Comparison of ENCODE assay signal across 15 mouse cellular contexts in genomic region chr9:90226742-90227096, GRCm38 (mm10). TPM values are rescaled to one million over a fixed set of nuclear protein-coding genes. Genes with fewer than 3 reads are reported as not detected.
DNase-seq lines count a peak whose midpoint lies in the region; ATAC-seq and TF ChIP-seq lines count a peak whose summit lies in the region.
"Had no signal": no experiment of that assay in that cellular context is flagged by ENCODE, and none has a peak within 500 bp of the region (broad histone marks: within the 10 kb centered on the region; RNA-seq: fewer than 3 reads in every experiment).

No protein-coding gene starts in this region.

- H3K79me2 ChIP-seq in liver, adult 2 months (ENCODE audit: control insufficient read depth, insufficient read depth, low read length) = peaks cover 6% of the 10 kb centered on the region; the same call in 1 of the 2 replicates

- no peaks in the 10 kb centered on the region for H3K27me3 ChIP-seq in heart, embryonic 12.5 days (replicated peaks)
- no peaks in the 10 kb centered on the region for H3K27me3 ChIP-seq in heart, embryonic 10.5 days (ENCODE audit: insufficient read depth, poor library complexity, severe bottlenecking)
- H3K27me3 ChIP-seq in liver, adult 2 months (ENCODE audit: control insufficient read depth, insufficient read depth, low read length) = no peaks in the 10 kb centered on the region
- no peaks in the 10 kb centered on the region for H3K27me3 ChIP-seq in liver, postnatal 0 days (ENCODE audit: insufficient read depth, low read length)
- H3K27me3 ChIP-seq: heart, embryonic 15.5 days; neural tube, embryonic 15.5 days had no signal

- H3K9ac ChIP-seq in heart, embryonic 12.5 days = no peak overlapping the region
- no peak overlapping the region for H3K9ac ChIP-seq in liver, adult 2 months (ENCODE audit: low read depth, low read length)
- no peak overlapping the region for H3K9ac ChIP-seq in liver, postnatal 0 days (replicated peaks)
- H3K9ac ChIP-seq: heart, embryonic 15.5 days; neural tube, embryonic 15.5 days had no signal

- no peak overlapping the region for H3K27ac ChIP-seq in heart, embryonic 12.5 days (ENCODE audit: poor library complexity, severe bottlenecking)
- H3K27ac ChIP-seq in heart, embryonic 10.5 days = no peak overlapping the region
- H3K27ac ChIP-seq in liver, adult 2 months (replicated peaks; ENCODE audit: insufficient read depth, low read depth, low read length) = peak overlapping the region; percentile 52
- H3K27ac ChIP-seq in bone marrow macrophage, adult 2 months (ENCODE audit: insufficient read depth, low read depth, low read length) = peak overlapping the region; percentile 98
- H3K27ac ChIP-seq in liver, postnatal 0 days (ENCODE audit: low read depth) = peak overlapping the region; percentile 40; the same call in 1 of the 2 replicates
- H3K27ac ChIP-seq: embryonic facial prominence, embryonic 10.5 days; neural tube, embryonic 15.5 days had no signal

- WGBS in heart, embryonic 12.5 days = 70% methylated on average over 2 of the region's 2 CpGs
- 75% methylated on average over 2 of the region's 2 CpGs for WGBS in heart, embryonic 10.5 days
- WGBS in liver, adult 2 months = 73% methylated on average over 2 of the region's 2 CpGs
- 67% methylated on average over 2 of the region's 2 CpGs for WGBS in liver, postnatal 0 days (ENCODE audit: insufficient replicate concordance)

- H3K4me1 ChIP-seq in heart, embryonic 12.5 days (replicated peaks) = peaks cover 15% of the 10 kb centered on the region
- H3K4me1 ChIP-seq in heart, embryonic 10.5 days = peaks cover 6% of the 10 kb centered on the region; the same call in 1 of the 2 replicates
- H3K4me1 ChIP-seq in liver, adult 2 months (ENCODE audit: control insufficient read depth, insufficient read depth, low read length) = no peaks in the 10 kb centered on the region
- H3K4me1 ChIP-seq in bone marrow macrophage, adult 2 months (ENCODE audit: control insufficient read depth, insufficient read depth, low read length) = peaks cover 42% of the 10 kb centered on the region
- H3K4me1 ChIP-seq in liver, postnatal 0 days (ENCODE audit: insufficient read depth) = no peaks in the 10 kb centered on the region; the same call in 1 of the 2 replicates
- H3K4me1 ChIP-seq: embryonic facial prominence, embryonic 10.5 days; neural tube, embryonic 15.5 days had no signal

- peaks cover 35% of the 10 kb centered on the region for H3K36me3 ChIP-seq in heart, embryonic 12.5 days
- H3K36me3 ChIP-seq in heart, embryonic 10.5 days = peaks cover 25% of the 10 kb centered on the region
- peaks cover 44% of the 10 kb centered on the region for H3K36me3 ChIP-seq in liver, adult 2 months (ENCODE audit: control insufficient read depth, insufficient read depth, low read length)
- H3K36me3 ChIP-seq in liver, postnatal 0 days (replicated peaks; ENCODE audit: insufficient read depth, low read length) = peaks cover 68% of the 10 kb centered on the region

- no peak for TF ChIP-seq CTCF in liver, adult 2 months (IDR thresholded peaks at IDR 0.05; ENCODE audit: low read depth, low read length)
- no peak for TF ChIP-seq CTCF in bone marrow macrophage, adult 2 months (IDR thresholded peaks at IDR 0.05; ENCODE audit: low read depth, low read length)
- no peak for TF ChIP-seq CTCF in liver, postnatal 0 days (IDR thresholded peaks at IDR 0.05; ENCODE audit: low read depth)

- ATAC-seq in heart, embryonic 12.5 days (ENCODE audit: insufficient number of reproducible peaks, low FRiP score) = 0 out of 2 replicates have a peak, but pooled peaks have one; percentile 24
- ATAC-seq in liver, postnatal 0 days = peak; percentile 49; the same call in 1 of the 2 replicates
- ATAC-seq: activated CD4-positive, CD25-positive, alpha-beta regulatory T cell, adult 4 months had no signal

- no peaks in the 10 kb centered on the region for H3K9me3 ChIP-seq in heart, embryonic 12.5 days (replicated peaks)
- no peaks in the 10 kb centered on the region for H3K9me3 ChIP-seq in heart, embryonic 10.5 days
- H3K9me3 ChIP-seq in liver, postnatal 0 days (ENCODE audit: low read length) = no peaks in the 10 kb centered on the region
- H3K9me3 ChIP-seq: embryonic facial prominence, embryonic 10.5 days; heart, embryonic 15.5 days; neural tube, embryonic 15.5 days had no signal

- TF ChIP-seq POLR2A in liver, adult 2 months (IDR thresholded peaks at IDR 0.05; ENCODE audit: extremely low read depth, insufficient read depth, low read length) = no peak
- no peak for TF ChIP-seq POLR2A in bone marrow macrophage, adult 2 months (IDR thresholded peaks at IDR 0.05; ENCODE audit: borderline replicate concordance, low read depth, low read length)

- H3K4me3 ChIP-seq in heart, embryonic 12.5 days = no peak overlapping the region
- H3K4me3 ChIP-seq in heart, embryonic 10.5 days = no peak overlapping the region
- no peak overlapping the region for H3K4me3 ChIP-seq in liver, adult 2 months (ENCODE audit: insufficient read depth, low read depth, low read length)
- H3K4me3 ChIP-seq in bone marrow macrophage, adult 2 months (ENCODE audit: insufficient read depth, low read length) = no peak overlapping the region
- H3K4me3 ChIP-seq in liver, postnatal 0 days (ENCODE audit: low read depth, low read length) = no peak overlapping the region
- H3K4me3 ChIP-seq: embryonic facial prominence, embryonic 10.5 days; heart, embryonic 15.5 days; neural tube, embryonic 15.5 days had no signal

- no peak for DNase-seq in heart, embryonic 10.5 days (ENCODE audit: low spot score)
- no peak for DNase-seq in liver, adult 2 months (ENCODE audit: extremely low read depth, low read depth, low spot score)
- no peak for DNase-seq in liver
- no peak for DNase-seq in liver, postnatal 0 days
- DNase-seq in gastrocnemius, adult 8-10 months (ENCODE audit: low spot score in 2 of 2) = no peak
- no peak for DNase-seq in ovary, postnatal 36 days (ENCODE audit: low spot score)
- DNase-seq: cerebellum, adult 9-10 months; gastrocnemius, postnatal 10 days; thymus, postnatal 14 days had no signal

- no peak for TF ChIP-seq EP300 in liver, postnatal 0 days (IDR thresholded peaks at IDR 0.05; ENCODE audit: low read depth)

- no peak overlapping the region for H3K4me2 ChIP-seq in heart, embryonic 12.5 days
- H3K4me2 ChIP-seq in liver, postnatal 0 days (ENCODE audit: low read depth, low read length) = no peak overlapping the region
- H3K4me2 ChIP-seq: neural tube, embryonic 15.5 days had no signal

RNA-seq across cellular contexts. Expression of gene Tbc1d2b, which starts 43.9 kb away (rescaled TPM):
- 7.8 and 7.9 TPM in 2 replicates for polyA plus RNA-seq in heart, embryonic 12.5 days (2016; fragmentation: Nextera tagmentation; extraction: Ambion mirVana)
- 7.2 and 8.0 TPM in 2 replicates for polyA plus RNA-seq in heart, embryonic 10.5 days (2016; fragmentation: Nextera tagmentation; extraction: Ambion mirVana)
- 14.1 and 22.1 TPM in 2 replicates for total RNA-seq in liver, adult 2 months (2014; rRNA removed)
- polyA plus RNA-seq in liver, adult 2 months (2012; rRNA removed) = 12.7 and 16.9 TPM in 2 replicates
- 49.1 and 55.0 TPM in 2 replicates for polyA plus RNA-seq in bone marrow macrophage, adult 2 months (2012; ENCODE audit: insufficient read depth, insufficient read length, missing spikeins)
- 5.1 and 6.2 TPM in 2 replicates for polyA plus RNA-seq in liver, postnatal 0 days (2015; fragmentation: Nextera tagmentation; extraction: Ambion mirVana)
- 1 to 10 TPM; 2.6 to 4.5 (median 3.7) TPM for total RNA-seq in gastrocnemius, adult 8-10 months (2022)

Comparison
In these comparisons a context has a peak if more than half of its experiments do, and no peak if none do; other contexts are left out.
1. H3K27ac ChIP-seq: peak in liver, adult 2 months (single experiment), bone marrow macrophage, adult 2 months (single experiment) and liver, postnatal 0 days (single experiment); none in heart, embryonic 12.5 days (single experiment) and heart, embryonic 10.5 days (single experiment).